Mouse (Mus musculus) left cerebral cortex, adult 18-20 months (tissue): ENCODE measurements around the gene Zfp977. TPM values are rescaled to one million over a fixed set of nuclear protein-coding genes. Genes with fewer than 3 reads are reported as not detected.
"Not testable (repeated sequence)": the region's sequence is repeated elsewhere in the genome, so short reads cannot be mapped to it uniquely, and the experiment has no call there.

ENCODE experiments used
- DNase-seq, 2 experiments: peaks; one replicate each; pipeline ENCODE4 v3.0.0; 2021 to 2022; ENCODE audit warnings: low spot score in 2 of 2, mixed read lengths in 1 of 2
- long read RNA-seq, 2 experiments: library from polyadenylated mRNA; stranded (forward); transcript quantifications; one replicate each; pipeline ENCODE4 v2.0.0; 2021
- microRNA-seq, 2 experiments: library from miRNA; unstranded; fragments of <30 nt; microRNA quantifications; one replicate each; pipeline ENCODE4 v1.2.0; 2021
- total RNA-seq, 2 experiments: library from RNA; stranded (reverse); gene quantifications; 2 replicates each; pipeline ENCODE4 v1.2.3; 2021

Gene Zfp977
- 1 to 10 TPM; 1.1 to 2.0 TPM for total RNA-seq
- long read RNA-seq, experiment 1 = 0 reads
- long read RNA-seq, experiment 2 = 0 reads

GRCm38 (mm10) chr7:42592413-42592812 lies at the start of gene Zfp977:
Zfp977 (minus strand) TSS chr7:42592547.
- DNase-seq = not testable (repeated sequence)

GRCm38 (mm10) chr7:42631031-42631430 lies 38.7 kb upstream of the Zfp977 start:
- DNase-seq = not testable (repeated sequence)

GRCm38 (mm10) chr7:42595666-42596065 lies 3.3 kb upstream of the Zfp977 start:
- DNase-seq = not testable (repeated sequence)

- not testable (repeated sequence) for DNase-seq
Measured at GRCm38 (mm10) chr7:42591311-42591710, 1.0 kb downstream of the Zfp977 start.

- DNase-seq = no peak
Measured at GRCm38 (mm10) chr7:42578488-42578887, 13.9 kb downstream of the Zfp977 start, which contains the start of gene Gm21028. Gm21028 (minus strand) TSS chr7:42578588.

GRCm38 (mm10) chr7:42551766-42552165 lies 40.6 kb downstream of the Zfp977 start:
- DNase-seq = no peak

Small RNAs within 50 kb of the gene (microRNA-seq; reads per million reads assigned to microRNA genes)
- gene Gm24938 = 0 reads per million in 2 experiments

Other genes starting within 250 kb of the Zfp977 start
- gene 4933421I07Rik, start 144.4 kb downstream of the Zfp977 start, total RNA-seq = not detected
- gene Zfp141, start 86.8 kb downstream of the Zfp977 start, total RNA-seq = 10 to 100 TPM; 17.4 to 17.9 TPM
- gene Gm21028, start 14.0 kb downstream of the Zfp977 start, total RNA-seq = not detected
- 1 to 10 TPM; 2.7 to 2.9 TPM for gene Zfp976, start 50.0 kb upstream of the Zfp977 start, total RNA-seq
- 1 to 10 TPM; 7.1 to 7.2 TPM for gene Zfp975, start 100.2 kb upstream of the Zfp977 start, total RNA-seq
- gene Gm17067, start 134.5 kb upstream of the Zfp977 start, total RNA-seq = not detected
- gene Vmn2r62, start 201.0 kb upstream of the Zfp977 start, total RNA-seq = not detected